In genomic region chr14:97588611-97589010, GRCm38 (mm10) we compare ENCODE assay signal across 10 mouse cellular contexts.
DNase-seq lines count a peak whose midpoint lies in the region; ATAC-seq and TF ChIP-seq lines count a peak whose summit lies in the region.
"Had no signal": no experiment of that assay in that cellular context is flagged by ENCODE, and none has a peak within 500 bp of the region (broad histone marks: within the 10 kb centered on the region; RNA-seq: fewer than 3 reads in every experiment).

No protein-coding gene starts in this region.

- no peak for TF ChIP-seq CTCF in midbrain, postnatal 0 days (IDR thresholded peaks at IDR 0.05)

- no peak overlapping the region for H3K9ac ChIP-seq in forebrain, embryonic 12.5 days
- no peak overlapping the region for H3K9ac ChIP-seq in midbrain, postnatal 0 days (replicated peaks; ENCODE audit: low read length, poor library complexity, severe bottlenecking)
- H3K9ac ChIP-seq in kidney, embryonic 15.5 days = no peak overlapping the region
- H3K9ac ChIP-seq: heart, embryonic 13.5 days had no signal

- DNase-seq in heart, adult 18-20 months = peak; percentile 7 to 15
- no peak for DNase-seq in heart, postnatal 4 days
- DNase-seq in limb, embryonic 10.5 days (ENCODE audit: low spot score) = no peak
- peak; percentile 9 for DNase-seq in midbrain, postnatal 0 days (ENCODE audit: low spot score)
- DNase-seq: cerebellum, adult 11-12 months had no signal

- no peaks in the 10 kb centered on the region for H3K9me3 ChIP-seq in forebrain, embryonic 12.5 days
- no peaks in the 10 kb centered on the region for H3K9me3 ChIP-seq in limb, embryonic 10.5 days (replicated peaks)
- H3K9me3 ChIP-seq in midbrain, postnatal 0 days (ENCODE audit: low read length) = no peaks in the 10 kb centered on the region
- H3K9me3 ChIP-seq in kidney, embryonic 15.5 days (replicated peaks) = no peaks in the 10 kb centered on the region
- H3K9me3 ChIP-seq: heart, embryonic 13.5 days had no signal

- H3K27me3 ChIP-seq in forebrain, embryonic 12.5 days = peaks cover 5% of the 10 kb centered on the region; the same call in 1 of the 2 replicates
- no peaks in the 10 kb centered on the region for H3K27me3 ChIP-seq in limb, embryonic 10.5 days (ENCODE audit: low read depth, poor library complexity, severe bottlenecking)
- H3K27me3 ChIP-seq in midbrain, postnatal 0 days (ENCODE audit: insufficient read depth, low read length) = no peaks in the 10 kb centered on the region
- H3K27me3 ChIP-seq in kidney, embryonic 15.5 days = no peaks in the 10 kb centered on the region
- H3K27me3 ChIP-seq: heart, embryonic 13.5 days had no signal

- peaks cover 7% of the 10 kb centered on the region for H3K4me1 ChIP-seq in forebrain, embryonic 12.5 days
- peaks cover 14% of the 10 kb centered on the region; the same call in 1 of the 2 replicates for H3K4me1 ChIP-seq in limb, embryonic 10.5 days
- no peaks in the 10 kb centered on the region for H3K4me1 ChIP-seq in midbrain, postnatal 0 days (ENCODE audit: insufficient read depth, low read length)
- peaks cover 7% of the 10 kb centered on the region; the same call in 1 of the 2 replicates for H3K4me1 ChIP-seq in kidney, embryonic 15.5 days
- H3K4me1 ChIP-seq: heart, embryonic 13.5 days had no signal

- peak overlapping the region; percentile 58; the same call in 1 of the 2 replicates for H3K27ac ChIP-seq in forebrain, embryonic 12.5 days
- H3K27ac ChIP-seq in limb, embryonic 10.5 days = peak overlapping the region; percentile 63
- H3K27ac ChIP-seq in midbrain, postnatal 0 days (ENCODE audit: low read depth, low read length) = no peak overlapping the region
- H3K27ac ChIP-seq in kidney, embryonic 15.5 days = no peak overlapping the region
- H3K27ac ChIP-seq: heart, embryonic 13.5 days had no signal

- no peak overlapping the region for H3K4me3 ChIP-seq in forebrain, embryonic 12.5 days (replicated peaks)
- no peak overlapping the region for H3K4me3 ChIP-seq in limb, embryonic 10.5 days
- H3K4me3 ChIP-seq in midbrain, postnatal 0 days (ENCODE audit: low read depth, low read length) = no peak overlapping the region
- H3K4me3 ChIP-seq in kidney, embryonic 15.5 days (replicated peaks) = no peak overlapping the region
- H3K4me3 ChIP-seq: heart, embryonic 13.5 days had no signal

- H3K36me3 ChIP-seq in forebrain, embryonic 12.5 days (replicated peaks) = no peaks in the 10 kb centered on the region
- H3K36me3 ChIP-seq in limb, embryonic 10.5 days = no peaks in the 10 kb centered on the region
- H3K36me3 ChIP-seq in midbrain, postnatal 0 days (ENCODE audit: insufficient read depth, low read length) = no peaks in the 10 kb centered on the region
- no peaks in the 10 kb centered on the region for H3K36me3 ChIP-seq in kidney, embryonic 15.5 days
- H3K36me3 ChIP-seq: heart, embryonic 13.5 days had no signal

- ATAC-seq in forebrain, embryonic 12.5 days (ENCODE audit: low FRiP score) = peak; percentile 27; the same call in 1 of the 2 replicates
- ATAC-seq in midbrain, postnatal 0 days (ENCODE audit: low FRiP score) = no peak
- no peak for ATAC-seq in kidney, embryonic 15.5 days (replicated peaks; ENCODE audit: low FRiP score)
- ATAC-seq in erythroid progenitor cell, adult 5-6 weeks (replicated peaks; ENCODE audit: low FRiP score, poor library complexity, severe bottlenecking) = no peak
- ATAC-seq in frontal cortex, adult (ENCODE audit: low TSS enrichment) = no peak

- WGBS in forebrain, embryonic 12.5 days = 37% methylated on average over 4 of the region's 4 CpGs
- WGBS in limb, embryonic 10.5 days = 84% methylated on average over 4 of the region's 4 CpGs
- WGBS in midbrain, postnatal 0 days = 52% methylated on average over 4 of the region's 4 CpGs
- WGBS in kidney, embryonic 15.5 days = 74% methylated on average over 4 of the region's 4 CpGs

- H3K4me2 ChIP-seq in forebrain, embryonic 12.5 days = peak overlapping the region; percentile 25
- H3K4me2 ChIP-seq in midbrain, postnatal 0 days (ENCODE audit: low read depth, low read length, poor library complexity, severe bottlenecking) = no peak overlapping the region
- no peak overlapping the region for H3K4me2 ChIP-seq in kidney, embryonic 15.5 days
- H3K4me2 ChIP-seq: heart, embryonic 13.5 days had no signal

Comparison
In these comparisons a context has a peak if more than half of its experiments do, and no peak if none do; other contexts are left out.
1. DNase-seq: peak in heart, adult 18-20 months (2 of 2) and midbrain, postnatal 0 days (single experiment); none in heart, postnatal 4 days (single experiment) and limb, embryonic 10.5 days (single experiment).
2. H3K27ac ChIP-seq: peak in forebrain, embryonic 12.5 days (single experiment) and limb, embryonic 10.5 days (single experiment); none in midbrain, postnatal 0 days (single experiment) and kidney, embryonic 15.5 days (single experiment).